Mouse (Mus musculus): Measurements from ENCODE around the gene Szt2. TPM values are rescaled to one million over a fixed set of nuclear protein-coding genes. Genes with fewer than 3 reads are reported as not detected.

Gene Szt2
- polyA plus RNA-seq, 1 experiment from 2014 or later = 4.7 TPM

- H3K27ac ChIP-seq (ENCODE audit: low read length) = no peak overlapping the region
- ATAC-seq = no peak
- H3K27me3 ChIP-seq (replicated peaks; ENCODE audit: control insufficient read depth, insufficient read depth, low read length) = no peaks in the 10 kb centered on the region
- 92% methylated on average over 5 of the region's 5 CpGs for WGBS
- no peaks in the 10 kb centered on the region for H3K9me3 ChIP-seq (ENCODE audit: control insufficient read depth, low read length)
- no peak overlapping the region for H3K4me2 ChIP-seq (ENCODE audit: low read depth, low read length)
- no peak overlapping the region for H3K9ac ChIP-seq (ENCODE audit: low read depth, low read length)
- no peak overlapping the region for H3K4me3 ChIP-seq (ENCODE audit: low read length)
- H3K4me1 ChIP-seq (ENCODE audit: control insufficient read depth, insufficient read depth, low read length) = peaks cover 4% of the 10 kb centered on the region
- H3K36me3 ChIP-seq (ENCODE audit: control insufficient read depth, insufficient read depth, low read length) = peaks cover 20% of the 10 kb centered on the region
Observed at GRCm38 (mm10) chr4:118416329-118416728, 7.3 kb upstream of the Szt2 start.

- Histone ChIP-seq H3K27me3 (replicated peaks; ENCODE audit: control insufficient read depth, insufficient read depth, low read length) (no peaks in the 10 kb centered on the region), H3K4me3 (ENCODE audit: low read length) (no peak overlapping the region), H3K9me3 (ENCODE audit: control insufficient read depth, low read length) (no peaks in the 10 kb centered on the region), H3K4me1 (ENCODE audit: control insufficient read depth, insufficient read depth, low read length) (peaks cover under 1% of the 10 kb centered on the region), H3K27ac (ENCODE audit: low read length) (no peak overlapping the region), H3K36me3 (ENCODE audit: control insufficient read depth, insufficient read depth, low read length) (peaks cover 20% of the 10 kb centered on the region), H3K9ac (ENCODE audit: low read depth, low read length) (no peak overlapping the region), H3K4me2 (ENCODE audit: low read depth, low read length) (no peak overlapping the region)
- WGBS = 72% methylated on average over 2 of the region's 2 CpGs
- no peak for ATAC-seq
Observed at GRCm38 (mm10) chr4:118415779-118416178, 6.7 kb upstream of the Szt2 start.

GRCm38 (mm10) chr4:118413553-118413952 is 4.5 kb upstream of the Szt2 start:
- 92% methylated on average over 5 of the region's 5 CpGs for WGBS
- Histone ChIP-seq H3K27ac (ENCODE audit: low read length) (no peak overlapping the region), H3K9me3 (ENCODE audit: control insufficient read depth, low read length) (no peaks in the 10 kb centered on the region), H3K9ac (ENCODE audit: low read depth, low read length) (no peak overlapping the region), H3K4me3 (ENCODE audit: low read length) (no peak overlapping the region), H3K36me3 (ENCODE audit: control insufficient read depth, insufficient read depth, low read length) (peaks cover 20% of the 10 kb centered on the region), H3K4me1 (ENCODE audit: control insufficient read depth, insufficient read depth, low read length) (peaks cover 7% of the 10 kb centered on the region; the same call in 1 of the 2 replicates), H3K4me2 (ENCODE audit: low read depth, low read length) (no peak overlapping the region), H3K27me3 (replicated peaks; ENCODE audit: control insufficient read depth, insufficient read depth, low read length) (no peaks in the 10 kb centered on the region)
- ATAC-seq = no peak

GRCm38 (mm10) chr4:118410871-118411270 is 1.8 kb upstream of the Szt2 start:
- no peak overlapping the region for H3K27ac ChIP-seq (ENCODE audit: low read length)
- H3K4me3 ChIP-seq (ENCODE audit: low read length) = no peak overlapping the region
- H3K9me3 ChIP-seq (ENCODE audit: control insufficient read depth, low read length) = no peaks in the 10 kb centered on the region
- H3K4me2 ChIP-seq (ENCODE audit: low read depth, low read length) = no peak overlapping the region
- no peak overlapping the region for H3K9ac ChIP-seq (ENCODE audit: low read depth, low read length)
- H3K4me1 ChIP-seq (ENCODE audit: control insufficient read depth, insufficient read depth, low read length) = peaks cover 15% of the 10 kb centered on the region
- peaks cover 20% of the 10 kb centered on the region for H3K36me3 ChIP-seq (ENCODE audit: control insufficient read depth, insufficient read depth, low read length)
- WGBS = 90% methylated on average over 5 of the region's 5 CpGs
- no peak for ATAC-seq
- H3K27me3 ChIP-seq (replicated peaks; ENCODE audit: control insufficient read depth, insufficient read depth, low read length) = no peaks in the 10 kb centered on the region

- ATAC-seq = no peak
- 90% methylated on average over 12 of the region's 12 CpGs for WGBS
- Histone ChIP-seq H3K4me1 (ENCODE audit: control insufficient read depth, insufficient read depth, low read length) (no peaks in the 10 kb centered on the region), H3K27ac (ENCODE audit: low read length) (no peak overlapping the region), H3K36me3 (ENCODE audit: control insufficient read depth, insufficient read depth, low read length) (peaks cover 16% of the 10 kb centered on the region), H3K4me2 (ENCODE audit: low read depth, low read length) (no peak overlapping the region), H3K9ac (ENCODE audit: low read depth, low read length) (no peak overlapping the region), H3K9me3 (ENCODE audit: control insufficient read depth, low read length) (no peaks in the 10 kb centered on the region), H3K27me3 (replicated peaks; ENCODE audit: control insufficient read depth, insufficient read depth, low read length) (no peaks in the 10 kb centered on the region), H3K4me3 (ENCODE audit: low read length) (no peak overlapping the region)
Observed at GRCm38 (mm10) chr4:118402701-118403100, 6.4 kb downstream of the Szt2 start.

GRCm38 (mm10) chr4:118401918-118402317 is 7.2 kb downstream of the Szt2 start:
- peaks cover 16% of the 10 kb centered on the region for H3K36me3 ChIP-seq (ENCODE audit: control insufficient read depth, insufficient read depth, low read length)

GRCm38 (mm10) chr4:118401421-118401820 is 7.7 kb downstream of the Szt2 start:
- Histone ChIP-seq H3K27me3 (replicated peaks; ENCODE audit: control insufficient read depth, insufficient read depth, low read length) (no peaks in the 10 kb centered on the region), H3K27ac (ENCODE audit: low read length) (no peak overlapping the region), H3K36me3 (ENCODE audit: control insufficient read depth, insufficient read depth, low read length) (peaks cover 16% of the 10 kb centered on the region), H3K4me3 (ENCODE audit: low read length) (no peak overlapping the region), H3K4me2 (ENCODE audit: low read depth, low read length) (no peak overlapping the region), H3K9ac (ENCODE audit: low read depth, low read length) (no peak overlapping the region), H3K4me1 (ENCODE audit: control insufficient read depth, insufficient read depth, low read length) (0 out of 2 replicates have a peak, but pooled peaks cover under 1% of the 10 kb centered on the region), H3K9me3 (ENCODE audit: control insufficient read depth, low read length) (no peaks in the 10 kb centered on the region)
- WGBS = 93% methylated on average over 3 of the region's 3 CpGs
- no peak for ATAC-seq

More at GRCm38 (mm10) chr4:118401918-118402317, 7.2 kb downstream of the Szt2 start:
- no peaks in the 10 kb centered on the region for H3K4me1 ChIP-seq (ENCODE audit: control insufficient read depth, insufficient read depth, low read length)
- no peaks in the 10 kb centered on the region for H3K27me3 ChIP-seq (replicated peaks; ENCODE audit: control insufficient read depth, insufficient read depth, low read length)
- 88% methylated on average over 5 of the region's 5 CpGs for WGBS
- no peak overlapping the region for H3K4me2 ChIP-seq (ENCODE audit: low read depth, low read length)
- no peak overlapping the region for H3K4me3 ChIP-seq (ENCODE audit: low read length)
- no peak overlapping the region for H3K27ac ChIP-seq (ENCODE audit: low read length)
- no peak for ATAC-seq
- H3K9me3 ChIP-seq (ENCODE audit: control insufficient read depth, low read length) = no peaks in the 10 kb centered on the region
- no peak overlapping the region for H3K9ac ChIP-seq (ENCODE audit: low read depth, low read length)

GRCm38 (mm10) chr4:118398400-118398799 is 10.7 kb downstream of the Szt2 start:
- 92% methylated on average over 6 of the region's 6 CpGs for WGBS
- no peak overlapping the region for H3K27ac ChIP-seq (ENCODE audit: low read length)
- H3K36me3 ChIP-seq (ENCODE audit: control insufficient read depth, insufficient read depth, low read length) = peaks cover 15% of the 10 kb centered on the region
- H3K4me3 ChIP-seq (ENCODE audit: low read length) = no peak overlapping the region
- no peak overlapping the region for H3K4me2 ChIP-seq (ENCODE audit: low read depth, low read length)
- no peak for ATAC-seq
- H3K27me3 ChIP-seq (replicated peaks; ENCODE audit: control insufficient read depth, insufficient read depth, low read length) = no peaks in the 10 kb centered on the region
- H3K9me3 ChIP-seq (ENCODE audit: control insufficient read depth, low read length) = no peaks in the 10 kb centered on the region
- H3K4me1 ChIP-seq (ENCODE audit: control insufficient read depth, insufficient read depth, low read length) = 0 out of 2 replicates have a peak, but pooled peaks cover 2% of the 10 kb centered on the region
- H3K9ac ChIP-seq (ENCODE audit: low read depth, low read length) = no peak overlapping the region

GRCm38 (mm10) chr4:118396433-118396832 is 12.6 kb downstream of the Szt2 start:
- Histone ChIP-seq H3K36me3 (ENCODE audit: control insufficient read depth, insufficient read depth, low read length) (peaks cover 16% of the 10 kb centered on the region), H3K4me3 (ENCODE audit: low read length) (no peak overlapping the region), H3K9ac (ENCODE audit: low read depth, low read length) (no peak overlapping the region), H3K27ac (ENCODE audit: low read length) (no peak overlapping the region), H3K27me3 (replicated peaks; ENCODE audit: control insufficient read depth, insufficient read depth, low read length) (no peaks in the 10 kb centered on the region), H3K9me3 (ENCODE audit: control insufficient read depth, low read length) (no peaks in the 10 kb centered on the region), H3K4me1 (ENCODE audit: control insufficient read depth, insufficient read depth, low read length) (0 out of 2 replicates have a peak, but pooled peaks cover 2% of the 10 kb centered on the region), H3K4me2 (ENCODE audit: low read depth, low read length) (no peak overlapping the region)
- WGBS = 55% methylated on average over 3 of the region's 3 CpGs
- ATAC-seq = peak; percentile 64

GRCm38 (mm10) chr4:118395289-118395688 is 13.8 kb downstream of the Szt2 start:
- Histone ChIP-seq H3K4me3 (ENCODE audit: low read length) (no peak overlapping the region), H3K9me3 (ENCODE audit: control insufficient read depth, low read length) (no peaks in the 10 kb centered on the region), H3K27me3 (replicated peaks; ENCODE audit: control insufficient read depth, insufficient read depth, low read length) (no peaks in the 10 kb centered on the region), H3K9ac (ENCODE audit: low read depth, low read length) (no peak overlapping the region), H3K36me3 (ENCODE audit: control insufficient read depth, insufficient read depth, low read length) (peaks cover 23% of the 10 kb centered on the region), H3K4me2 (ENCODE audit: low read depth, low read length) (no peak overlapping the region), H3K4me1 (ENCODE audit: control insufficient read depth, insufficient read depth, low read length) (0 out of 2 replicates have a peak, but pooled peaks cover 2% of the 10 kb centered on the region), H3K27ac (ENCODE audit: low read length) (no peak overlapping the region)
- WGBS = 85% methylated on average over 4 of the region's 4 CpGs
- no peak for ATAC-seq

Data from intestine, embryonic 16.5 days (tissue).